Mouse (Mus musculus) ES-E14 (cell line): ENCODE measurements at regions not wholly inside any gene's neighbourhood (a gene's known extent, or its start where the extent isn't known, plus 50 kb on each side); places are given as distances from the start of the nearest gene placed in this dataset.

Experiments used
- DNase-seq: peaks from one replicate; pipeline ENCODE4 v3.0.0-alpha.2; 2013; ENCODE audit warnings: low read depth, low spot score
- H3K27ac ChIP-seq: 2 replicates; pipeline ENCODE4 v1.5.1; 2012; ENCODE audit warnings: low read depth, mild to moderate bottlenecking, low read length, moderate library complexity, mixed read lengths; ENCODE audit not compliant: poor library complexity, insufficient read depth, severe bottlenecking
- H3K36me3 ChIP-seq: 2 replicates; pipeline ENCODE4 v1.6.1; 2012; ENCODE audit warnings: mild to moderate bottlenecking, low read length, moderate library complexity, mixed read lengths; ENCODE audit not compliant: control insufficient read depth, poor library complexity, insufficient read depth, severe bottlenecking
- H3K4me1 ChIP-seq, 2 experiments: fragments of 150-350 bp in 1 of 2; sonication (generic) in 1 of 2; 2 replicates each; pipeline ENCODE4 v1.6.1; 2012; ENCODE audit warnings: low read length in 2 of 2, mild to moderate bottlenecking in 1 of 2, mixed read lengths in 1 of 2; ENCODE audit not compliant: control insufficient read depth in 2 of 2, insufficient read depth in 2 of 2, poor library complexity in 1 of 2
- H3K4me3 ChIP-seq, 2 experiments: fragments of 150-350 bp in 1 of 2; sonication (generic) in 1 of 2; 2 replicates each; pipeline ENCODE4 v1.5.1; 2012; ENCODE audit warnings: low read length in 2 of 2, low read depth in 1 of 2, mild to moderate bottlenecking in 1 of 2, mixed read lengths in 1 of 2; ENCODE audit not compliant: insufficient read depth in 1 of 2, poor library complexity in 1 of 2, severe bottlenecking in 1 of 2
- H3K9ac ChIP-seq: 2 replicates; pipeline ENCODE4 v1.6.1; 2012; ENCODE audit warnings: low read depth, mild to moderate bottlenecking, low read length, mixed read lengths; ENCODE audit not compliant: poor library complexity, insufficient read depth, severe bottlenecking
- H3K9me3 ChIP-seq: fragments of 150-350 bp; sonication (generic); 2 replicates; pipeline ENCODE4 v1.6.1; 2012; ENCODE audit warnings: low read depth, mild to moderate bottlenecking, low read length; ENCODE audit not compliant: control insufficient read depth, insufficient read depth
- CHD2 ChIP-seq: IDR thresholded peaks from 2 replicates; pipeline ENCODE4 v1.6.1; 2014; ENCODE audit warnings: mild to moderate bottlenecking, low read depth, low read length, inconsistent platforms
- HCFC1 ChIP-seq: IDR thresholded peaks from 2 replicates; pipeline ENCODE4 v1.6.1; 2012; ENCODE audit warnings: low read length, inconsistent platforms, borderline replicate concordance; ENCODE audit not compliant: insufficient read depth
- MAFK ChIP-seq: IDR thresholded peaks from 2 replicates; pipeline ENCODE4 v1.6.1; 2014; ENCODE audit warnings: mild to moderate bottlenecking, low read depth, low read length, inconsistent platforms; ENCODE audit not compliant: insufficient read depth
- ZC3H11A ChIP-seq: IDR thresholded peaks from 2 replicates; pipeline ENCODE4 v1.6.1; 2012; ENCODE audit warnings: low read depth, mild to moderate bottlenecking, inconsistent platforms, low read length, borderline replicate concordance
- ZNF384 ChIP-seq: IDR thresholded peaks from 2 replicates; pipeline ENCODE4 v1.6.1; 2012; ENCODE audit warnings: low read depth, low read length, inconsistent platforms
- in situ Hi-C, 2 experiments: fragments of 600-800 bp; cut with MboI; formaldehyde crosslinking; loops; one replicate each; pipeline ENCODE4 v1.15.1; 2025; ENCODE audit warnings: low sequenced_read_pairs in 2 of 2, inconsistent platforms in 1 of 2; ENCODE audit not compliant: unreplicated experiment in 2 of 2

DNA sequence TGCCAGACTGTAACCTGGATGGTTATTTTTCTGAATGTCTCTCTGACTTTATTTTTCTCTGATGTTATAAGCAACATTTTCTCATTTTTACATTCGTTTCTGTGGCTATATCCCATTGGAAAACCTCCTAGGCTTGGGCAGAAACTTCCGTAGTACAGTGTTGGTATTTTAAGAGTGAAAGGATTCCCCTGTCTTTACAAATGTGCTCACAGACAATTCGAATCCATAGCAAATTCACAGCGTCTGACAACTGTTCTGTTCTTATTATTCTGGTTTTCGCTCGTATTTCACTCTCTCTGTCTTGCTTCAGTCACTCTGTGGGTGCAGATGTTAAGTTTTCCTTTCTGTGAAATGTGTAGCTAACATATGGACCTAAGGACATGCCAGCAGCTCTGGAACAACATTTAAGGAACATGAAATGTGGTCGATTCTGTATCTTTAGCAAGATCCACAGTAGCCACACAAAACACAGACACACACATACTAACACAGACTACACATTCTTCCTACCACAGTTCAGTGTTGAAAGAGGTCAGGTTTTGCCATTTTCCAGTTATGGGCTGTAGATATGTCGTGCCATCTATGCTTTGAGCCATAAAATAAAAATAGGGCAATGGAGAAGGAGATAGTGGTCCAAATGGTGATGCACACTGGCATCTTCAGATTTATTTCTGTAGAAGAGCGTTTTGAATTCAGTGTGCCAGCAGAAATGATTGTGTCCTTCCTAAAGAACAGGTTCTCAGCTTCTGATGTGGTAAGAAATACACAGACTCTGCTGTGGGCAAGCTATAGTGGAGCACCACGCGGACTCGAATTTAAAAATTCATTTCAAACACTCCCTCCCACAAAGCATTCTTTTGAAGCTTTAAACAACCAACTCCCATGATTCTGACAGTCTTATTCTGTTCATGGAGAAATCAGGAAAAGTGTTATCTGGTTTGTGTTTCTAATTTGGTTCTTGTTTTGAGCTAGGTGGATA, 179.2 kb downstream of the Gm11146 start:
- in situ Hi-C loops = no loop called here
- Histone ChIP-seq H3K36me3 (no peaks in the 10 kb centered on the region), H3K4me1 (peaks cover 0 to 3% of the 10 kb centered on the region in 2 experiments; a peak in 1 of 4 replicates), H3K27ac (no peak overlapping the region), H3K9ac (no peak overlapping the region), H3K9me3 (no peaks in the 10 kb centered on the region), H3K4me3 (no peak overlapping the region)
- DNase-seq = no peak
- TF ChIP-seq ZNF384 (no peak), CHD2 (no peak), HCFC1 (no peak), ZC3H11A (no peak), MAFK (no peak)

- Histone ChIP-seq H3K9me3 (no peaks in the 10 kb centered on the region), H3K9ac (no peak overlapping the region), H3K36me3 (no peaks in the 10 kb centered on the region), H3K27ac (no peak overlapping the region), H3K4me3 (no peak overlapping the region), H3K4me1 (peaks cover 0 to 3% of the 10 kb centered on the region in 2 experiments; a peak in 1 of 4 replicates)
- DNase-seq = no peak
- no peak for TF ChIP-seq ZC3H11A
- TF ChIP-seq ZNF384 = no peak
- TF ChIP-seq CHD2 = no peak
- no peak for TF ChIP-seq HCFC1
- no peak for TF ChIP-seq MAFK
- in situ Hi-C loops = no loop called here
These were observed 180.3 kb downstream of the Gm11146 start for GRCm38 (mm10) chr16:77421591-77422024.

DNA sequence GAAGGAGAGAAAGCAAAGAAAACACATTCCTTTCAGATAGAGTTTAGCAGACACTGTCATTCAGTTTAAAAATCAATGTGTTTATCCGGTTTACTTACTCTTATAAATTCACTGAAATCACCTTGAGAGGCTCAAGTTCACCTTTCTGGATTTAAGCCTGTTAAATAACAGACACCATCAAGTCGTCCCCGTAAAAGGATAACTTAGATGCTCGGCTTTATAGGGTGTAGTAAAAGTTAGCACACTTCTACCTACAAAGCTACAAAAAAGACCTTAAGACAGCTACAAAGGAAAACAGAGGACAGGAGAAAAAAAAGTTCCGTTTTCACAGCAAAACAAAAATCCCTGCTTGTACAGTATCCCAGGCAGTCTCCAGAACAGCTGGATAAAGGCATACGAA, 180.9 kb downstream of the Gm11146 start:
- TF ChIP-seq ZC3H11A (no peak), ZNF384 (no peak), CHD2 (no peak), MAFK (no peak), HCFC1 (no peak)
- no peak for DNase-seq
- in situ Hi-C loops = no loop called here
- Histone ChIP-seq H3K9me3 (no peaks in the 10 kb centered on the region), H3K9ac (no peak overlapping the region), H3K27ac (no peak overlapping the region), H3K4me3 (no peak overlapping the region), H3K4me1 (peaks cover 0 to 3% of the 10 kb centered on the region in 2 experiments; a peak in 1 of 4 replicates), H3K36me3 (no peaks in the 10 kb centered on the region)

- Histone ChIP-seq H3K9ac (no peak overlapping the region), H3K4me1 (peaks cover 0 to 3% of the 10 kb centered on the region in 2 experiments; a peak in 1 of 4 replicates), H3K36me3 (no peaks in the 10 kb centered on the region), H3K27ac (no peak overlapping the region), H3K4me3 (no peak overlapping the region), H3K9me3 (no peaks in the 10 kb centered on the region)
- in situ Hi-C loops = no loop called here
- no peak for TF ChIP-seq CHD2
- TF ChIP-seq HCFC1 = no peak
- TF ChIP-seq ZNF384 = no peak
- no peak for TF ChIP-seq ZC3H11A
- TF ChIP-seq MAFK = no peak
- no peak for DNase-seq
These were observed 181.6 kb downstream of the Gm11146 start for GRCm38 (mm10) chr16:77420136-77420860.
